Mouse (Mus musculus): ENCODE data around the gene Ciita. TPM values are rescaled to one million over a fixed set of nuclear protein-coding genes. Genes with fewer than 3 reads are reported as not detected.

The Ciita gene
- polyA plus RNA-seq, 1 experiment from 2014 or later: 1.4 TPM

DNA sequence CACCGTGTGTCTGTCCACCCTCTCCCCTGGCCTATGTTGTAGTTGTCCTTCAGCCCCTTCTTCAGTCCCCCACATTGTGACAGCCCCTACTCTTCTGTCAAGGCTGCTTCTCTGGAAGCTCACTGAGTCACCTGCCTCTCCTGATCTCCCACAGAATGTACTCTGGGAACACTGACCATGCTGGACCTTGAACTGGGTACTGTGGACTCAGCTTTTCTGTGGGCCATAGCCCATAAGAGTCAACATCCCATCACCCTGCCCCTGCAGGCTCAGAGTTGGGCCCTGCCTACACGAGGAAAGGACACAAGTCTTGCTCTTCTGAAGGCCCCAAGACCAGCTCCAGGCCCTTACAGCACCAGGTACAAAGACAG, 45.7 kb downstream of the Ciita start:
- 51% methylated on average over 2 of the region's 2 CpGs for WGBS
- no peak overlapping the region for H3K4me2 ChIP-seq (replicated peaks; ENCODE audit: low read depth, low read length)
- peaks cover 6% of the 10 kb centered on the region; the same call in 1 of the 2 replicates for H3K36me3 ChIP-seq (ENCODE audit: insufficient read depth, low read length)
- no peaks in the 10 kb centered on the region; the same call in 1 of the 2 replicates for H3K4me1 ChIP-seq (ENCODE audit: insufficient read depth, low read depth, low read length)
- no peak for DNase-seq (ENCODE audit: low spot score)
- H3K9me3 ChIP-seq (ENCODE audit: low read length): no peaks in the 10 kb centered on the region
- H3K4me3 ChIP-seq (ENCODE audit: low read depth, low read length): no peak overlapping the region
- TF ChIP-seq EP300 (IDR thresholded peaks at IDR 0.05) (no peak), CTCF (IDR thresholded peaks at IDR 0.05) (no peak)
- no peaks in the 10 kb centered on the region for H3K27me3 ChIP-seq (replicated peaks; ENCODE audit: insufficient read depth, low read length)
- no peak for ATAC-seq
- no peak overlapping the region for H3K9ac ChIP-seq (replicated peaks; ENCODE audit: low read depth)
- no peak overlapping the region for H3K27ac ChIP-seq (ENCODE audit: low read length)

- Histone ChIP-seq H3K27ac (ENCODE audit: low read length) (no peak overlapping the region), H3K4me2 (replicated peaks; ENCODE audit: low read depth, low read length) (no peak overlapping the region), H3K9ac (replicated peaks; ENCODE audit: low read depth) (no peak overlapping the region), H3K36me3 (ENCODE audit: insufficient read depth, low read length) (peaks cover 10% of the 10 kb centered on the region; the same call in 1 of the 2 replicates), H3K4me1 (ENCODE audit: insufficient read depth, low read depth, low read length) (no peaks in the 10 kb centered on the region), H3K27me3 (replicated peaks; ENCODE audit: insufficient read depth, low read length) (no peaks in the 10 kb centered on the region), H3K9me3 (ENCODE audit: low read length) (no peaks in the 10 kb centered on the region), H3K4me3 (ENCODE audit: low read depth, low read length) (no peak overlapping the region)
- no peak for DNase-seq (ENCODE audit: low spot score)
- WGBS: 73% methylated on average over 6 of the region's 6 CpGs
- TF ChIP-seq EP300 (IDR thresholded peaks at IDR 0.05) (no peak), CTCF (IDR thresholded peaks at IDR 0.05) (peak; percentile 12; the same call in 1 of the 2 replicates)
- ATAC-seq: no peak
Measured at GRCm38 (mm10) chr16:10527046-10527644, 47.3 kb downstream of the Ciita start.

DNA sequence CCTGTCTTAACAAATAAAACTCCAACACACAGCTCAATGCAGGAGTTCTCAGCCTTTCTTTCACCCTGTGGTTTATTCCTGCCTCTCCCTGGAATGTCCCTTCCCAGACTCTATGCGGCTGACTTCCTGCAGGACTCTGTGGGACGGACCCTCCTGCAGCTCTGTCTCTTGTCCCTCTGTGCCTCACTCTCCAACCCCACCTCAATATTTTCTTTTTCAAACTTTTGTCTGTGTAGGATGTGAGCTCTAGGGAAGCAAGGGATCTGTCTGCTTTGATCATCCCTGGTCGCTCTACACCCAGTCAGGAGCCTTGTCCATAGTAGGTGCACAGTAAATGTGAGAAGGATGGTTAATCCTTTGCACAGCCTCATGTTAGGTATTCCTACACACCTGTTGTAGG, 48.5 kb downstream of the Ciita start:
- no peak overlapping the region for H3K9ac ChIP-seq (replicated peaks; ENCODE audit: low read depth)
- H3K9me3 ChIP-seq (ENCODE audit: low read length): no peaks in the 10 kb centered on the region

DNA sequence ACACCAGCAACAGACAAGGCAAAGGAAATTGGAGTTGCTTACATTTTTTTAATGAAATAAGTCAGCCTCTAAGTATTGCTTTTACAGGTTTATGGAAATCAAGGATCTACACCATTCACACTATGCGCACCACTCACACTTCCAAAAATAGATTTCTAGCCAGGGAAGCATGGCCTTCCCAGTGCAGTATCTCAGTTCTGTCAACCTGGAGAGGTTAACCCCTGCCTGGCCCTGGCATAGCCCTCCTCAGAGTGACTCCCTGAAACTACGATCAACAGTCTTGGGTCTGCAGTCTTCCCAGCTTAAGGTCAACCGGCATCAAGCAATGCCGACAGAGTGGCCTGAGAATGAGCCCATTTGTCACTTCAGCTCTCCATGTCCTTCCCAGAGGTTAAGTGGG, 50.3 kb downstream of the Ciita start:
- no peak overlapping the region for H3K4me3 ChIP-seq (ENCODE audit: low read depth, low read length)
- no peaks in the 10 kb centered on the region for H3K27me3 ChIP-seq (replicated peaks; ENCODE audit: insufficient read depth, low read length)
- WGBS: 84% methylated on average over 4 of the region's 4 CpGs
- ATAC-seq (no peak), DNase-seq (ENCODE audit: low spot score) (no peak)
- no peaks in the 10 kb centered on the region for H3K4me1 ChIP-seq (ENCODE audit: insufficient read depth, low read depth, low read length)
- no peak overlapping the region for H3K9ac ChIP-seq (replicated peaks; ENCODE audit: low read depth)
- H3K9me3 ChIP-seq (ENCODE audit: low read length): no peaks in the 10 kb centered on the region
- H3K4me2 ChIP-seq (replicated peaks; ENCODE audit: low read depth, low read length): no peak overlapping the region
- TF ChIP-seq EP300 (IDR thresholded peaks at IDR 0.05): no peak
- TF ChIP-seq CTCF (IDR thresholded peaks at IDR 0.05): no peak
- peaks cover 10% of the 10 kb centered on the region; the same call in 1 of the 2 replicates for H3K36me3 ChIP-seq (ENCODE audit: insufficient read depth, low read length)
- H3K27ac ChIP-seq (ENCODE audit: low read length): no peak overlapping the region

More for the DNA sequence above, 48.5 kb downstream of the Ciita start:
- Histone ChIP-seq H3K4me2 (replicated peaks; ENCODE audit: low read depth, low read length) (no peak overlapping the region), H3K27me3 (replicated peaks; ENCODE audit: insufficient read depth, low read length) (no peaks in the 10 kb centered on the region), H3K27ac (ENCODE audit: low read length) (no peak overlapping the region), H3K4me1 (ENCODE audit: insufficient read depth, low read depth, low read length) (no peaks in the 10 kb centered on the region), H3K36me3 (ENCODE audit: insufficient read depth, low read length) (peaks cover 10% of the 10 kb centered on the region; the same call in 1 of the 2 replicates), H3K4me3 (ENCODE audit: low read depth, low read length) (no peak overlapping the region)
- DNase-seq (ENCODE audit: low spot score): no peak
- ATAC-seq: no peak
- WGBS: 78% methylated on average over 3 of the region's 3 CpGs
- TF ChIP-seq CTCF (IDR thresholded peaks at IDR 0.05) (no peak), EP300 (IDR thresholded peaks at IDR 0.05) (no peak)

GRCm38 (mm10) chr16:10533781-10534180, 53.9 kb downstream of the Ciita start:
- peaks cover 10% of the 10 kb centered on the region; the same call in 1 of the 2 replicates for H3K36me3 ChIP-seq (ENCODE audit: insufficient read depth, low read length)
- H3K9ac ChIP-seq (replicated peaks; ENCODE audit: low read depth): no peak overlapping the region
- no peak overlapping the region for H3K4me2 ChIP-seq (replicated peaks; ENCODE audit: low read depth, low read length)
- TF ChIP-seq CTCF (IDR thresholded peaks at IDR 0.05) (no peak), EP300 (IDR thresholded peaks at IDR 0.05) (no peak)
- 97% methylated on average over 4 of the region's 4 CpGs for WGBS
- H3K4me1 ChIP-seq (ENCODE audit: insufficient read depth, low read depth, low read length): no peaks in the 10 kb centered on the region
- no peak for ATAC-seq
- H3K27ac ChIP-seq (ENCODE audit: low read length): no peak overlapping the region
- H3K9me3 ChIP-seq (ENCODE audit: low read length): no peaks in the 10 kb centered on the region
- H3K27me3 ChIP-seq (replicated peaks; ENCODE audit: insufficient read depth, low read length): no peaks in the 10 kb centered on the region
- no peak overlapping the region for H3K4me3 ChIP-seq (ENCODE audit: low read depth, low read length)
- no peak for DNase-seq (ENCODE audit: low spot score)

DNA sequence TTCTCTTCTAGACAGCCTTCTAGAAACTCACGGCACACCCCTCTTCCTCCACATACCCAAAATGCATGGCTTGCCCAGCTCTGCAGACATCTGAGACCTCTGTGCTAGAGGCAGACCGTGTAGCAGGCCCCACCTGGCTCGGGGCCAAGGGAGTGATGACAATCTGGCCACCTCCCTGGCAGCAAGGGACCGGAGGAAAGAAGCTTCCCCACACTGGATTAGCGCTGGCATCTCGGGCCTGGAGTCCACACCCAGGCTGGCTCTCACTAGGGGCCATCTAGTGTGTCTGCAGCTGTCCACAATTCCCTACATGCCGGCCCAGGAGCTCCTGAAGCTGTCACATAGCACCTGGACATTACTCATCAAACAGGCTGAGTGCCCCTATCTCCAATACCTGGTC, 54.7 kb downstream of the Ciita start:
- Histone ChIP-seq H3K9ac (replicated peaks; ENCODE audit: low read depth) (no peak overlapping the region), H3K4me3 (ENCODE audit: low read depth, low read length) (no peak overlapping the region), H3K9me3 (ENCODE audit: low read length) (no peaks in the 10 kb centered on the region), H3K36me3 (ENCODE audit: insufficient read depth, low read length) (peaks cover 10% of the 10 kb centered on the region; the same call in 1 of the 2 replicates), H3K4me2 (replicated peaks; ENCODE audit: low read depth, low read length) (no peak overlapping the region), H3K27me3 (replicated peaks; ENCODE audit: insufficient read depth, low read length) (no peaks in the 10 kb centered on the region), H3K4me1 (ENCODE audit: insufficient read depth, low read depth, low read length) (no peaks in the 10 kb centered on the region), H3K27ac (ENCODE audit: low read length) (no peak overlapping the region)
- 62% methylated on average over 7 of the region's 7 CpGs for WGBS
- DNase-seq (ENCODE audit: low spot score) (no peak), ATAC-seq (no peak)
- no peak for TF ChIP-seq EP300 (IDR thresholded peaks at IDR 0.05)
- no peak for TF ChIP-seq CTCF (IDR thresholded peaks at IDR 0.05)
